Mouse (Mus musculus) liver, postnatal 0 days (tissue): ENCODE results near the gene Rpgrip1l.

Experiments used
- CTCF ChIP-seq: sonication (generic); IDR thresholded peaks from 2 replicates; pipeline ENCODE4 v1.5.1; 2016; ENCODE audit warnings: antibody characterized with exemption, low read depth
- EP300 ChIP-seq: IDR thresholded peaks from 2 replicates; pipeline ENCODE4 v1.6.1; 2016; ENCODE audit warnings: antibody characterized with exemption, low read depth, mild to moderate bottlenecking

GRCm38 (mm10) chr8:91242721-91243120 lies 70.3 kb downstream of the Rpgrip1l start:
- no peak for TF ChIP-seq CTCF
- TF ChIP-seq EP300 = no peak
